Mouse (Mus musculus) kidney, postnatal 10 days (tissue): ENCODE measurements around the gene Tgfb2.
A peak's percentile ranks its signal among the peaks of the same experiment; 100 is the strongest.

Experiments used
- DNase-seq: peaks from one replicate; pipeline ENCODE4 v3.0.0; 2021; ENCODE audit warnings: mixed read lengths

Gene Tgfb2

GRCm38 (mm10) chr1:186702391-186703255 is 3.2 kb downstream of the Tgfb2 start:
- DNase-seq: no peak

DNA sequence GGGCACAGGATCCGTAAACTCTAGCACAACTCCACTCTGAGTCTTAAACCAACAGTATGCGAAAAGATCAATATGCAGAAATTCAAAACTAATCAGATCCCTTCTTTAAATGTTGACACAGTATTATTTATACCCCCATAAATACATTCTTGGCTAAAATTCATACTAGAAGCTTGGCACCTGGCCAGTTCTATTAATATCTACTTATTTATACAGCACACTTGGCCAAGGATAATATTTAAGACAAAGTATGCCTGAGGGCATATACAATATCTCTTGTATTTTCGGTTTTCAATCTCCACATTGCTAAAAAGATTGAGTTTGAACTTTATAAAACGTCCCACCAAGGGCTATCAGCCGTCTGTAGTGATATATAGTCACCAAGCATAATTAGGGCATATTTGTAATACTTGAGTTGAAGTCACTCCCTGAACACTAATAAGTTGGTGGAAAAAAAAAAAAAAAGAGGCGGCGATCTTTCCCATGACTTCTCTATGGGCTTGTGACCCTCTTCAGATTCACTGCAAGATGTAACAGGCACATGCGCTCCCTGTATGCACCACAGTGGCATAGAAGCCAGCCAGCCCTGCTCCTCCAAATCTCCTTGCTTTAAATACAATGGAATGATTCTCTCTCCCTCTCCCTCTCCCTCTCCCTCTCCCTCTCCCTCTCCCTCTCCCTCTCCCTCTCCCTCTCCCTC is 4.4 kb downstream of the Tgfb2 start:
- DNase-seq: no peak

GRCm38 (mm10) chr1:186700496-186700895 is 5.3 kb downstream of the Tgfb2 start:
- DNase-seq: no peak

- no peak for DNase-seq
Observed at GRCm38 (mm10) chr1:186698583-186699338, 7.0 kb downstream of the Tgfb2 start.

DNA sequence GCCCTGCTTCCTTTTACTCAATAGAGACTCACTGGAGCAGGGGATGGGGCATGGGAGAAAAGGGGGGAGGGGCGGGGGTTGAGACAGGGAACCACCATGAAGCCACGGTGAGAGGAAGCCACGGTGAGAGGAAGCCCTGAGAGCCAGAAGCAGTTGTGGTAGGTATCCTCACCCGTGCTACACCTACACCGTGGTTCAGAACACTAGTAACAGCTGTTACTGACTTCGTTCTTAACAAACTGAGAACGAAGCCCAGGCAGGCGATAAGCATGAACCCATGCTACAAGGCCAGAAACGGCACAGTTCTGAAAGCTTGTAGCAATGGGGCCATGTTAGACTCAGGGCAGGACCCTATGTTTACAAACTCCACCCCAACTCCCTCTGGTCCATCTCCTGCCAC is 9.6 kb downstream of the Tgfb2 start:
- no peak for DNase-seq

DNA sequence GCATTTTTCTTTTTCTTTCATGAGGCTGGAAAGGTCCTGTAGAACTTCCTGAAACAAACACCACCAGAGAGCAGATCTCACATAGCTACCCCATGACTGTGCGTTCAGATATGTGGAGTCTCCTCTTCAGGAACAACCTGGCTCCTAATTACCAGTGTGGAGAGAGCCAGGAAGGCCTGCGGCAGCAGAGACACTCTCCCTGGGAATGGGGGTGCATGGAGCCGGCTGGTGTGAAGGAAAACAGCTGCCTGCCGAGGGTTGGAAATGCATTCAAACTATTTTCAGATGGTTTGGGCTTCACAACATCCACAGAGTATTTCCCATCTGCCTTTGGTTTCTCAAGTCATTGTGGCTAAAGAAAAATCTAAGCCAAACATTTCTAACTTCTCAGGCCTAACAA is 10.4 kb downstream of the Tgfb2 start:
- peak; percentile 69 for DNase-seq

DNA sequence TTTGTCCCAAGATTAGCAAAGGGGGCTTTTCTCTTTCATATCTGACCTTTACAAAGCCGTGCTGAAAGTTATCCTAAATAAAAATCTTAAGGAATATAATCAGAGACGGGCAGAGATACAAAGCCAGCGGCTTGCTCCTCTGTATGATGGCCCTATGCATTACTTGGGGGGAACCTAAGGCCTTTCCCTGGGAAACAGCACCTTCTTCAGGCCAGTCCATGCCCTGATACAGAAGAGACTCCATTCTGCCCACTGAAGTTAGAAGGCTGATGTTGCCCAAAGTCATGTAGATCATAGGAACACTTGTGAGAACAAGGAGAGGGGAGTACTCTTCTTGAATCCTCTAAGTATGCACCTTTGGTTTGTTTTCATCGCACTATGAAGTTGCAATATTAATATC is 13.4 kb downstream of the Tgfb2 start:
- DNase-seq: no peak

DNA sequence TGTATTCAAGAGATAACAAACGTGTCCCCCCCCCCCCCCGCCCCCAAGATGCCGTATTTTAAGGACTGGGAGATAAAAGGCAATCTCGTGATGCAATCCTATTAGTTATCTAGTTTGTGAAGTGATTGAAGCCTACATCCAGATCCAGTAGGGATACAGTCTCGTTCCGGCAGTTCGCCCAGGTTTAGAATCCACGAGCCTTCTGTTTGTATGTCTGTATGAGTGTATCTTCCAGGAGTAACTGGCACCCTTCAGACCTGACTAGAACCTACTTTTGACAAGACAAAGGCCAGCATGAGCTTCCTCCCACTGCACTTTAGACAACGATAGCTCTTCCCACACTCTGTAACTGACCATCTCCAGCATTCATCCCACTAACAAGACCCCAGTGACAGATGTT is 14.1 kb downstream of the Tgfb2 start:
- DNase-seq: no peak

DNA sequence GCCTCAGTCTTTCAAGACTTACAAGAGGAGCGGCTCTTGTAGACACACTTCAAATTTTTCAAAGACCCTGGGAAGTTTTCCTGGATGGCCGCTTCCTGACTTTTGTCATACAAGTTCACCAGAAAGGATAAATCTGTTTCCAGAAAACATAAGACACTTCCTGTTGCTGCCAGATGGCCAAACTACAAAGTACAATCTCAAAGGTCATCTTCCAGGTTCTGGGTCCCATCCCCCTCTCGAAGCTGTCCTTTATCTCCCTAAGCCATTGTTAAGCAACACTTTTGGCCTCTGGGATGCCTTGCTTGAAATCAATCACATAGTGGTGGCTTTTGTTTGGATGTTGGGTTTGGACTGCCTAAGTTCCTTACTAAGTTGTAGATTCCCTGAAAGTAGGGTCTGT is 21.7 kb downstream of the Tgfb2 start:
- DNase-seq: peak; percentile 36

GRCm38 (mm10) chr1:186682606-186683005 is 23.2 kb downstream of the Tgfb2 start:
- DNase-seq: no peak

- no peak for DNase-seq
Observed at GRCm38 (mm10) chr1:186677614-186678013, 28.2 kb downstream of the Tgfb2 start.

GRCm38 (mm10) chr1:186676199-186676598 is 29.6 kb downstream of the Tgfb2 start:
- no peak for DNase-seq

DNA sequence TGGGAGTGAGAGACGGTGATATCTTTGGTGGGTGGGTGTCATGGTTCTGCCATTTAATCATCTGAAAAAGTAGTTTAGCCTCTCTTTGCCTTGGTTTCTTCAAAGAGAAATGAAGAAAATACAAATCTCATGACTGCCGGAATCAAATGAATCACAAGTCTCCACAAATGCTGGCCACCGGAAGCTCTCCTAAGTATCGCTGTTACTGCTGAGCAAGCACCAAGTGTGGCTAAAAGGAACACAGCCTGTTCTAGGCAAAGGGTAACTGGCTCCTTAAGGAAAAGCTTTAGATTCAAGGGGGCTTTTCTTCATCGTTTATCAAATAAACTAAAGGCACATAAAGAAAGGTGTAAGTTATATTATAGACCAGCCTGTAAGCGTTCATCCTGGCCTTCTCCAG is 30.5 kb downstream of the Tgfb2 start:
- no peak for DNase-seq

DNA sequence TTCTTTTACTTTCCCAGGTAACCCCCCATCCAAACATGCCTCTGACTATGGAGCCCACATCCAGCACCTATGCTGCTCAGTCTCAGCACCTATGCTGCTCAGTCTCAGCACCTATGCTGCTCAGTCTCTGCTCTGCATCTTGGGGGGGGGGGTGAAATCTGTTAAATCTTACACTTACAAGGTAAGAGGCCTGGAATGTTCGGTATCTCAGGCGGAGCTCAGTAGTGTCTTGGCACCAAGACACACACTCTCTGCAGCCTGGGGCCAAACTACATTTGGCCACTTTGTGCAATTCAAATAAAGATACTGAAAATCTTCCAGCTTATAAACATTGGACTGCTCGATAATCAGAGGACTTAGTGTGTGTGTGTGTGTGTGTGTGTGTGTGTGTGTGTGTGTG is 31.2 kb downstream of the Tgfb2 start:
- DNase-seq: no peak

DNA sequence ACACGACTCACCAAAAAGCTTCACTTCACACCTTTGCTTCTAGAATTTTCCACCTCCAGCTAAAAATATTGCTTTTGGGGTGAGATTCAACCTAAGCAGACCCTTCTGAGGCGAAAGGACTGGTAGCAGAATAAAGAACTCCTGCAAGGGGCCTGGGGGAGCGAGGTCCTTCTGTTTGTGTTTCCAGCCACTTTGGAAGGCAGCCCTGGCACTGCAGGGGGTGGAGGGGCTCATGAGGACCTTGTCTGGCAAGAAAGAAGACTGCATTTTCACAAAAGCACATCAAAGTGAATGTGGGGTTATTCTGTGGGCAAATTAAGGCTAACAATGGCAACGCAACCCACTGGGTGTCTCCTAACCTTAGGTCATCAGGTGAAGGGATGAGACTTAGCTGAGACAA is 32.6 kb downstream of the Tgfb2 start:
- no peak for DNase-seq

- DNase-seq: no peak
Observed at GRCm38 (mm10) chr1:186663412-186663811, 42.4 kb downstream of the Tgfb2 start.

GRCm38 (mm10) chr1:186662996-186663395 is 42.8 kb downstream of the Tgfb2 start:
- no peak for DNase-seq

GRCm38 (mm10) chr1:186661206-186661921 is 44.4 kb downstream of the Tgfb2 start:
- DNase-seq: no peak

- DNase-seq: no peak
Observed at GRCm38 (mm10) chr1:186658783-186659182, 47.0 kb downstream of the Tgfb2 start.

GRCm38 (mm10) chr1:186657559-186658219 is 48.1 kb downstream of the Tgfb2 start:
- no peak for DNase-seq

- no peak for DNase-seq
Observed at GRCm38 (mm10) chr1:186656732-186657329, 49.0 kb downstream of the Tgfb2 start.

- DNase-seq: no peak
Observed at GRCm38 (mm10) chr1:186656201-186656600, 49.6 kb downstream of the Tgfb2 start.
